8 mouse cellular contexts compared by ENCODE assay signal in genomic region chr9:14380386-14381285, GRCm38 (mm10). TPM values are rescaled to one million over a fixed set of nuclear protein-coding genes. Genes with fewer than 3 reads are reported as not detected.
DNase-seq lines count a peak whose midpoint lies in the region; ATAC-seq and TF ChIP-seq lines count a peak whose summit lies in the region.

No protein-coding gene starts in this region.

- TF ChIP-seq CTCF in CH12.LX (conservative IDR thresholded peaks at IDR 0.05 in 1 of 2, IDR thresholded peaks at IDR 0.05 in 1 of 2; ENCODE audit: low read depth in 2 of 2, low read length in 2 of 2) = peak in 1 of 2 experiments; percentile 35; a peak in 2 of 4 replicates
- peak; percentile 44 for TF ChIP-seq CTCF in liver, postnatal 0 days (IDR thresholded peaks at IDR 0.05; ENCODE audit: low read depth)

- peak; percentile 71 for DNase-seq in CH12.LX (ENCODE audit: extremely low read depth)
- DNase-seq in c-Kit-positive CD71-positive TER-119-positive erythroid progenitor cells, embryonic 14.5 days (ENCODE audit: low spot score) = peak; percentile 74
- DNase-seq in heart, postnatal 10 days = peak; percentile 89 to 91
- DNase-seq in layer of hippocampus, adult 11-12 months (ENCODE audit: low spot score) = peak; percentile 86
- peak; percentile 88 for DNase-seq in liver, postnatal 0 days
- peak; percentile 58 for DNase-seq in telencephalon, adult 2 months (ENCODE audit: low read depth, low spot score)

- intact Hi-C loops in heart, postnatal 10 days (cut with DNase I) = loop anchor here (1.0 kb wide), 1 partner anchor 120 kb away; the partner anchor contains the start of genes Cwc15 and Kdm4d

- H3K36me3 ChIP-seq in CH12.LX (replicated peaks in 1 of 2; ENCODE audit: control insufficient read depth in 1 of 2, insufficient read depth in 1 of 2, low read length in 1 of 2) = no peaks in the 10 kb centered on the region
- no peaks in the 10 kb centered on the region for H3K36me3 ChIP-seq in forebrain, embryonic 13.5 days (ENCODE audit: poor library complexity, severe bottlenecking)
- H3K36me3 ChIP-seq in liver, postnatal 0 days (replicated peaks; ENCODE audit: insufficient read depth, low read length) = no peaks in the 10 kb centered on the region
- H3K36me3 ChIP-seq in neural tube, embryonic 13.5 days = no peaks in the 10 kb centered on the region

- H3K9me3 ChIP-seq in CH12.LX (replicated peaks; ENCODE audit: low read length) = no peaks in the 10 kb centered on the region
- no peaks in the 10 kb centered on the region for H3K9me3 ChIP-seq in forebrain, embryonic 13.5 days (replicated peaks)
- H3K9me3 ChIP-seq in liver, postnatal 0 days (ENCODE audit: low read length) = no peaks in the 10 kb centered on the region
- no peaks in the 10 kb centered on the region for H3K9me3 ChIP-seq in neural tube, embryonic 13.5 days

- dilution Hi-C loops in CH12.LX (cut with MboI; ENCODE audit: extremely low pct_ligation_motif_present, extremely low pct_unique_long_range_greater_than_20kb, low sequenced_read_pairs) = no loop called here

- TF ChIP-seq EP300 in CH12.LX (IDR thresholded peaks at IDR 0.05; ENCODE audit: low read length) = no peak
- no peak for TF ChIP-seq EP300 in liver, postnatal 0 days (IDR thresholded peaks at IDR 0.05; ENCODE audit: low read depth)

- peaks cover 5 to 36% of the 10 kb centered on the region in 2 experiments; a peak in 3 of 4 replicates for H3K4me1 ChIP-seq in CH12.LX (ENCODE audit: control insufficient read depth in 1 of 2, insufficient read depth in 2 of 2)
- peaks cover 15% of the 10 kb centered on the region for H3K4me1 ChIP-seq in forebrain, embryonic 13.5 days
- H3K4me1 ChIP-seq in liver, postnatal 0 days (ENCODE audit: insufficient read depth) = peaks cover 12% of the 10 kb centered on the region
- peaks cover 19% of the 10 kb centered on the region for H3K4me1 ChIP-seq in neural tube, embryonic 13.5 days (replicated peaks)

- H3K79me2 ChIP-seq in CH12.LX (replicated peaks; ENCODE audit: control insufficient read depth, extremely low read depth, insufficient read depth, poor library complexity, severe bottlenecking) = no peaks in the 10 kb centered on the region

- H3K27me3 ChIP-seq in CH12.LX (replicated peaks) = peaks cover 15% of the 10 kb centered on the region
- H3K27me3 ChIP-seq in forebrain, embryonic 13.5 days = peaks cover 13% of the 10 kb centered on the region
- H3K27me3 ChIP-seq in liver, postnatal 0 days (ENCODE audit: insufficient read depth, low read length) = no peaks in the 10 kb centered on the region
- H3K27me3 ChIP-seq in neural tube, embryonic 13.5 days = peaks cover 18% of the 10 kb centered on the region

- in situ Hi-C loops in CH12.LX (cut with MboI; ENCODE audit: low pct_ligation_motif_present, low pct_unique_long_range_greater_than_20kb, low sequenced_read_pairs) = no loop called here

- H3K27ac ChIP-seq in CH12.LX (ENCODE audit: insufficient read depth, low read depth) = no peak overlapping the region
- peak overlapping the region; percentile 54 for H3K27ac ChIP-seq in forebrain, embryonic 13.5 days
- peak overlapping the region; percentile 73 for H3K27ac ChIP-seq in liver, postnatal 0 days (ENCODE audit: low read depth)
- peak overlapping the region; percentile 87 for H3K27ac ChIP-seq in neural tube, embryonic 13.5 days (replicated peaks)

- H3K9ac ChIP-seq in CH12.LX (ENCODE audit: insufficient read depth, low read depth) = peak overlapping the region; percentile 58
- peak overlapping the region; percentile 78 for H3K9ac ChIP-seq in forebrain, embryonic 13.5 days
- H3K9ac ChIP-seq in liver, postnatal 0 days (replicated peaks) = peak overlapping the region; percentile 79
- peak overlapping the region; percentile 88 for H3K9ac ChIP-seq in neural tube, embryonic 13.5 days

- peak overlapping the region; percentile 45 for H3K4me2 ChIP-seq in CH12.LX (ENCODE audit: insufficient read depth, low read depth, poor library complexity, severe bottlenecking)
- H3K4me2 ChIP-seq in forebrain, embryonic 13.5 days = peak overlapping the region; percentile 79
- peak overlapping the region; percentile 81 for H3K4me2 ChIP-seq in liver, postnatal 0 days (ENCODE audit: low read depth, low read length)
- peak overlapping the region; percentile 91 for H3K4me2 ChIP-seq in neural tube, embryonic 13.5 days

- peak; percentile 66 for TF ChIP-seq POLR2A in CH12.LX (IDR thresholded peaks at IDR 0.05; ENCODE audit: low read depth, low read length)

- ATAC-seq in forebrain, embryonic 13.5 days = peak; percentile 93
- peak; percentile 96 for ATAC-seq in liver, postnatal 0 days
- peak; percentile 95 for ATAC-seq in neural tube, embryonic 13.5 days (ENCODE audit: low read depth)

- under 1% methylated on average over 75 of the region's 76 CpGs for WGBS in forebrain, embryonic 13.5 days
- under 1% methylated on average over 70 of the region's 76 CpGs for WGBS in liver, postnatal 0 days (ENCODE audit: insufficient replicate concordance)
- under 1% methylated on average over 76 of the region's 76 CpGs for WGBS in neural tube, embryonic 13.5 days

- peak overlapping the region; percentile 49 to 63 (median 61) for H3K4me3 ChIP-seq in CH12.LX (replicated peaks in 1 of 3; ENCODE audit: low read depth in 2 of 3, low read length in 2 of 3, poor library complexity in 1 of 3)
- H3K4me3 ChIP-seq in forebrain, embryonic 13.5 days = peak overlapping the region; percentile 77
- peak overlapping the region; percentile 75 for H3K4me3 ChIP-seq in liver, postnatal 0 days (ENCODE audit: low read depth, low read length)
- peak overlapping the region; percentile 75 for H3K4me3 ChIP-seq in neural tube, embryonic 13.5 days

- TF ChIP-seq RAD21 in CH12.LX (IDR thresholded peaks at IDR 0.05; ENCODE audit: low read depth, low read length) = peak; percentile 5

TF ChIP-seq in CH12.LX, 34 proteins besides CTCF, POLR2A, EP300 and RAD21 (continues in another document):
- TF ChIP-seq ETS1 (conservative IDR thresholded peaks at IDR 0.05; ENCODE audit: low read depth, low read length) (peak; percentile 25; the same call in 1 of the 2 replicates), NELFE (IDR thresholded peaks at IDR 0.05; ENCODE audit: low read depth, low read length) (peak; percentile 68; the same call in 1 of the 2 replicates), USF1 (IDR thresholded peaks at IDR 0.05; ENCODE audit: low read depth, low read length) (no peak), GABPA (IDR thresholded peaks at IDR 0.05; ENCODE audit: insufficient replicate concordance, low read depth, low read length) (no peak), CHD1 (IDR thresholded peaks at IDR 0.05; ENCODE audit: low read depth, low read length) (no peak), RCOR1 (conservative IDR thresholded peaks at IDR 0.05; ENCODE audit: low read depth, low read length) (no peak), ZC3H11A (IDR thresholded peaks at IDR 0.05; ENCODE audit: low read depth, low read length) (no peak), MAZ (IDR thresholded peaks at IDR 0.05; ENCODE audit: low read depth, low read length) (no peak; the same call in 1 of the 2 replicates), HCFC1 (IDR thresholded peaks at IDR 0.05; ENCODE audit: low read depth, low read length) (peak; percentile 27; the same call in 1 of the 2 replicates), JUND (conservative IDR thresholded peaks at IDR 0.05; ENCODE audit: low read depth, low read length) (no peak), BHLHE40 (IDR thresholded peaks at IDR 0.05; ENCODE audit: low read depth, low read length) (peak; percentile 66), ZKSCAN1 (IDR thresholded peaks at IDR 0.05; ENCODE audit: borderline replicate concordance, low read depth, low read length) (no peak), ELF1 (IDR thresholded peaks at IDR 0.05; ENCODE audit: low read depth, low read length) (peak; percentile 62), CHD2 (IDR thresholded peaks at IDR 0.05; ENCODE audit: low read length) (no peak), MAX (IDR thresholded peaks at IDR 0.05; ENCODE audit: low read length) (peak; percentile 60; the same call in 1 of the 2 replicates), MAFK (IDR thresholded peaks at IDR 0.05; ENCODE audit: insufficient replicate concordance, low read length) (no peak), PAX5 (IDR thresholded peaks at IDR 0.05; ENCODE audit: low read length) (no peak), E2F4 (IDR thresholded peaks at IDR 0.05; ENCODE audit: insufficient replicate concordance, low read depth, low read length) (no peak), TBP (conservative IDR thresholded peaks at IDR 0.05; ENCODE audit: low read depth, low read length) (no peak), SIN3A (IDR thresholded peaks at IDR 0.05; ENCODE audit: low read length) (0 out of 2 replicates have a peak, but pooled peaks have one; percentile 18), ZMIZ1 (IDR thresholded peaks at IDR 0.05; ENCODE audit: low read depth, low read length) (peak; percentile 57; the same call in 1 of the 2 replicates), MEF2A (IDR thresholded peaks at IDR 0.05; ENCODE audit: borderline replicate concordance, low read depth, low read length) (no peak), ZNF384 (IDR thresholded peaks at IDR 0.05; ENCODE audit: low read depth, low read length) (no peak), TCF12 (IDR thresholded peaks at IDR 0.05; ENCODE audit: low read depth, low read length) (peak; percentile 85), MYC (IDR thresholded peaks at IDR 0.05; ENCODE audit: low read depth, low read length) (no peak), JUN (IDR thresholded peaks at IDR 0.05; ENCODE audit: insufficient read depth, low read depth, low read length) (no peak), MXI1 (IDR thresholded peaks at IDR 0.05; ENCODE audit: low read depth, low read length) (peak; percentile 38; the same call in 1 of the 2 replicates), UBTF (IDR thresholded peaks at IDR 0.05; ENCODE audit: low read depth, low read length) (peak; percentile 96), USF2 (conservative IDR thresholded peaks at IDR 0.05; ENCODE audit: low read depth, low read length) (no peak), IRF4 (IDR thresholded peaks at IDR 0.05; ENCODE audit: low read depth, low read length) (peak; percentile 57; the same call in 1 of the 2 replicates), SMC3 (IDR thresholded peaks at IDR 0.05; ENCODE audit: low read depth, low read length) (no peak), POLR2AphosphoS2 (IDR thresholded peaks at IDR 0.05; ENCODE audit: low read depth, low read length) (no peak), KAT2A (IDR thresholded peaks at IDR 0.05; ENCODE audit: insufficient replicate concordance, low read length) (no peak)

RNA-seq across cellular contexts. Expression of gene Endod1, which starts 0.7 kb away (rescaled TPM):
- total RNA-seq in CH12.LX (2012; rRNA removed) = 1.6 and 1.7 TPM in 2 replicates
- total RNA-seq in CH12.LX (2014; rRNA removed) = 3.0 TPM in 2 replicates
- polyA plus RNA-seq in CH12.LX (2012; ENCODE audit: insufficient read length, low read depth) = 4.1 and 4.6 TPM in 2 replicates
- polyA plus RNA-seq in forebrain, embryonic 13.5 days (2015; fragmentation: Nextera tagmentation; extraction: Ambion mirVana) = 4.2 and 4.6 TPM in 2 replicates
- 10 to 100 TPM; 12.7 to 13.0 TPM for total RNA-seq in heart, postnatal 10 days (2021)
- 11.6 and 12.4 TPM in 2 replicates for polyA plus RNA-seq in liver, postnatal 0 days (2015; fragmentation: Nextera tagmentation; extraction: Ambion mirVana)
- 15.6 and 16.5 TPM in 2 replicates for polyA plus RNA-seq in neural tube, embryonic 13.5 days (2015; fragmentation: Nextera tagmentation; extraction: Ambion mirVana)
